Mouse (Mus musculus): ENCODE measurements around the gene Terb1. TPM values are rescaled to one million over a fixed set of nuclear protein-coding genes. Genes with fewer than 3 reads are reported as not detected.

Terb1 gene
- total RNA-seq, 2 experiments from 2014 or later = 0.57 to 0.80 TPM

DNA sequence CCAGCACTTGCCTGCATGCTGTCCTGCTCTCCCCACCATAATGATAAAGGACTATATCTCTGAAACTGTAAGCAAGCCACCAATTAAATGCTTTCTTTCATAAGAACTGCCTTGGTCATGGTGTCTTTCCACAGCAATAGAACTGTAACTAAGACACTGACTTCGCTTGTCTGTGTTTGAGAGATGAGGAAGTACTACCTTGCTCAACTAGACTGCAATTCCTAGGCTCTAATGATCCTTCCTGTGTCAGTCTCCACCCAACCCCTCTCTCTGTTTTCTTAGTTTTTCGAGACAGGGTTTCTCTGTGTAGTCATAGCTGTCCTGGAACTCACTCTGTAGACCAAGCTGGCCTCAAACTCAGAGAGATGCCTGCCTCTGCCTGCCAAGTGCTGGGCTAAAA lies 42.2 kb downstream of the Terb1 start:
- DNase-seq (ENCODE audit: extremely low spot score in 1 of 2, low spot score in 1 of 2) = no peak

GRCm38 (mm10) chr8:104452177-104452576 lies 57.5 kb downstream of the Terb1 start:
- DNase-seq (ENCODE audit: extremely low spot score in 1 of 2, low spot score in 1 of 2) = no peak

DNA sequence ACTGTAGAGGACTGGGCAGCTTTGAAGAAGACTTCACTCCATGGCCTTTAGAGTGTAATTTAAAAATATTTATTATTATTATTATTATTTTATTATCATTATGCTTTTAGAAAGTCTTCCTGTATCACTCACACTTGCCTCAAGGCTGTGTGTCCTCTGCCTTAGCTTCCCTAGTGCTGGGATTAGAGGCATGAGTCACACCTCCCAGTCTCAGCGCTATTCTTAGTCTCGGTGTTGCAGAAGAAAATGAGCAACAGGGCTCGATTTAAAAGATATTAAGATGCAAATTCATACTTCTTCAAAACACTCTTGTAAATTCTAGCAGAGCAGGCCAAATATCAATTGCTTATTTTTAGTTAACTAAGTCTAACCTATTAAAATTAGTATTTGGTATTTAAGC lies 60.9 kb downstream of the Terb1 start:
- no peak for DNase-seq (ENCODE audit: extremely low spot score in 1 of 2, low spot score in 1 of 2)

- DNase-seq (ENCODE audit: extremely low spot score in 1 of 2, low spot score in 1 of 2) = no peak
These were observed 63.7 kb downstream of the Terb1 start for GRCm38 (mm10) chr8:104446016-104446415.

DNA sequence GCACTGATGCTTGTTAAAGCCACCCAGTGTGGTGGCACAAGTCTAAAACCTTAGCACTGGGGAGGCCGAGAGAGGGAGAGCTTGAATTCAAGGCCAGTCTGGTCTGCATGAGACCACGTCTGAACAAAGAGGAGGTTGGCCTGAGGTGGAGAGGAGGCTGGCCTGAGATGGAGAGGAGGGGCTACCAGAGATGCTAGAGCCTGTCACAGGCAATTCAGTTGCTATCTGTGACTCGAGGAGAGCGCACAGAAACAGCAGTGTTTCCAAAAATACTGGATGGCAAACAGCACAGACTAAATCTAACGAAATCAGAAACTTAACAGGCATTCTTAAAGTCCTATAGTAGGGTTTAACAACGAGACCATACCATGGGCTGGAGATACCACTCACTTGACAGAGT lies 64.5 kb downstream of the Terb1 start:
- DNase-seq (ENCODE audit: extremely low spot score in 1 of 2, low spot score in 1 of 2) = no peak

- no peak for DNase-seq (ENCODE audit: extremely low spot score in 1 of 2, low spot score in 1 of 2)
These were observed 66.5 kb downstream of the Terb1 start for GRCm38 (mm10) chr8:104443125-104443679.

DNA sequence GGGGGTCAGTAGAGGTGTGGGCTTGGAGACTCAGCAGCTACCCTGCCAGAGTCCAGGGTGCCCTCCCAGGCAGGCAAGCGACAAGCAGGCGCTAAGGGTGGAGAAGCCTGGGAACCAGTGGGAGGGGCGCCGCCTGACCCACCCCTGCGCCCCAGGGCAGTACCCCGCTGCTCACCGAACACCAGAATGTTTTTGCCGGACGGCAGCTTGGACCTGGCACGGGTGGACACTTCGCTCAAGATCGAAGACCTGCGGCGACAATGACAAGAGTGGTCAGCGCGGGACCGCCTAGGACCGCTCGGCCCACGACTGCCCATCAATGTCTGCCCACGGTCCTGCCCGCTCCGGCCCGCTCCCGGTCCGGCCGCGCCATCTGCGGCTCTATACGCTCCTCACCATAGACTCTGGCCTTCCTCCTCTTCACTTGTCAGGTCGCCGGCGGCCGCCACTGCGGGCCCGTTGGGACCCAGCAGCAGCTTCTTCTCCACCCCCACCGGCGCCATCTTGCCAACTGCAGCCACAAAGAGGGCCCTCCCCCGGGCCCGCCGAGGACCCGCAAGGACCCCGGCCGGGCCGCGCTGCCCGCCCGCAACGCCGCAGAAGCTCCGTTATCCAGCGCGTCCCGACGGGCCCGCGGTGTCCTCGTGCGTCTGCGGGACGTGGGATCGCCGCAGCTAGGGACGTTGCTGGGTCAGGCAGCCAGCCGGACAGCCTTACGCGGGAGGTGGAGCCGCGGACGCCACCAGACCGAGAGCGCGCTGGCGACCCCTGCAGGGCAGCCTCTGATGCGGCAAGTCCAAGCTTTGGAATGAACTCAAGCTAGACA lies 67.2 kb downstream of the Terb1 start, which contains the start of gene Dync1li2:
Dync1li2 (minus strand) TSS at position 749 of the 826 bp plus-strand sequence.
- peak; percentile 95 to 97 for DNase-seq (ENCODE audit: extremely low spot score in 1 of 2, low spot score in 1 of 2)

DNA sequence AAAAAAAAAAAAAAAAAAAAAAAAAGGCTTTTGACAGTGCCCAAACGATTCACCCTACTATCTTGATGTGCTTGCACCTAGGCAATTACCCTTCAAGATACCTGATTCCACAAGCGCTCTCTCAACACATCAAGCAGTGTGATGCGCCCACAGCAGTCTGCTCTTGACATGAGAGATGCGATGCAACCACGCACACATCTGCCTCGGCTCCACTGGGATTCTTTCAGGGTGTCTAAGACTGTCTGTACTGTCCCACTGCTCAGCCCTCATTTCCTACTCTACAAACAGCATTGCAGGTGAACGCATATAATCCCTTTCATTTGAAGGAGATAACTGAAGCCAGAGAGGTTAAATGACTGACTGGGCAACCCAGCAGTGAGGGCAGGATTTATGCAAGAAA lies 68.1 kb downstream of the Terb1 start:
- no peak for DNase-seq (ENCODE audit: extremely low spot score in 1 of 2, low spot score in 1 of 2)

GRCm38 (mm10) chr8:104439461-104439860 lies 70.2 kb downstream of the Terb1 start:
- DNase-seq (ENCODE audit: extremely low spot score in 1 of 2, low spot score in 1 of 2) = no peak

- DNase-seq (ENCODE audit: extremely low spot score in 1 of 2, low spot score in 1 of 2) = no peak
These were observed 72.1 kb downstream of the Terb1 start for GRCm38 (mm10) chr8:104437494-104438135.

GRCm38 (mm10) chr8:104436591-104436990 lies 73.1 kb downstream of the Terb1 start:
- DNase-seq (ENCODE audit: extremely low spot score in 1 of 2, low spot score in 1 of 2) = no peak

GRCm38 (mm10) chr8:104436038-104436437 lies 73.7 kb downstream of the Terb1 start:
- peak; percentile 93 to 98 for DNase-seq (ENCODE audit: extremely low spot score in 1 of 2, low spot score in 1 of 2)

- no peak for DNase-seq (ENCODE audit: extremely low spot score in 1 of 2, low spot score in 1 of 2)
These were observed 74.8 kb downstream of the Terb1 start for GRCm38 (mm10) chr8:104434826-104435354.

DNA sequence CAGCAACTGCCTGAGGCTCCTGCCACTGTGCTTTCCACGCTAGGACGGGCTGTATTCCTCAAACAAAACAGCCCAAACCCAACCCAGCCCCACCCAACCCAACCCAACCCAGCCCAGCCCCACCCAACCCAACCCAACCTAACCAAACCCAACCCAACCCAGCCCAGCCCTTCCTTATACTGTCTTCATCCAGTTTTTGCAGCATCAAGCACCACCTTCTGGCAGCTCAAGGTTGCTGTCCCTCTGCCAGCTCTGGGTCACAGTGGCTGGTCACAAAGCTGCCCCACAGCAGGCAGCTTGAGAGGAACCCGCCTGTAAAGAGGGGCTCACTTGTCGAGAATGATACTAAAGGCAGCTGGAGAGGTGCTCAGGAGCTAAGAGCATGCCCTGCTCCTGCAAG lies 75.4 kb downstream of the Terb1 start:
- DNase-seq (ENCODE audit: extremely low spot score in 1 of 2, low spot score in 1 of 2) = no peak

DNA sequence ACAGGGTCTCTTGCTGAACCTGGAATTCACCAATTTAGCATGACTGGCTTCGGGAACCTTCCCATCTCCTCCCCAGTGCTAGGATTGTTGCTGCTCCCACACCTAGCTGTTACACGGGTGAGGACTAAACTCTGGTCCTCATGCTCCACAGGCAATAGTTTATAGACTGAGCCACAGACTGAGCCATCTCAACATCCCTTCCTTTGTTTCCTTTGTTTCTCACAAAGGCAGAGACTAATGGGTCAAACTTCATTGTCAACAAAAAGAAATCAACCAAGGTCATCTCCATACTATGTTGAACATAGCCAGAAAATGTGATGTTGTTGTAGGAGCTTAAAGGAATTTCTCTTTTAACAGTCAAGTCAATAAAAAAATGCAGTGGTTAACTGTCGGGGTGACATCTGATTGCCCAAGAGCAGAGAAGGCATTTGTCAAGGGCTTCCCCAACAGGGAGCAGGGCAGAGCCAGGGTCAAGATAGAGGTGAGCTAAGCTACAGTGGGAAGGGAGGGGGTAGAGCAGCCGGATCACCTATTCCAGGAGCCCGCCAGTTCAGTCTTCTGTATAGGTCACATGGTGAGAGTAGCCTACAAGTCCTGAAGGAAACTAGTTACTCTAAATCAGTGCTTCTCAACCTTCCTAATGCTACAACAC lies 76.4 kb downstream of the Terb1 start:
- DNase-seq (ENCODE audit: extremely low spot score in 1 of 2, low spot score in 1 of 2) = no peak

DNA sequence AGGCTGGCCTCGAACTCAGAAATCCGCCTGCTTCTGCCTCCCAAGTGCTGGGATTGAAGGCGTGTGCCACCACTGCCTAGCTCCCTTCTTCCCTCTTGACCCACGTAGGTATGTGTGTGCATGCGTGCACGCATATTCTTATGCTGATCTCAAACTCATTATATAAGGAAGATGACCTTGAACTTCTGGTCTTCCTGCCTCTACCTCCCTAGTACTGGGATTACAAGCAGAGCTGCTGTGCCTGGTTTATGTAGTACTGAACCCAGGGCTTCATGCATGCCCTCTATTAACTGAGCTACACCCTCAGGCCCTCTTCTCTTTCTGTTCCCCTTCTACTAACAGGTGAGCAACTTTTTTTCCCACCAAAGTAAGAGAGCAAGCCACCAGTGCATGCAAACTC lies 77.1 kb downstream of the Terb1 start:
- DNase-seq (ENCODE audit: extremely low spot score in 1 of 2, low spot score in 1 of 2) = no peak

DNA sequence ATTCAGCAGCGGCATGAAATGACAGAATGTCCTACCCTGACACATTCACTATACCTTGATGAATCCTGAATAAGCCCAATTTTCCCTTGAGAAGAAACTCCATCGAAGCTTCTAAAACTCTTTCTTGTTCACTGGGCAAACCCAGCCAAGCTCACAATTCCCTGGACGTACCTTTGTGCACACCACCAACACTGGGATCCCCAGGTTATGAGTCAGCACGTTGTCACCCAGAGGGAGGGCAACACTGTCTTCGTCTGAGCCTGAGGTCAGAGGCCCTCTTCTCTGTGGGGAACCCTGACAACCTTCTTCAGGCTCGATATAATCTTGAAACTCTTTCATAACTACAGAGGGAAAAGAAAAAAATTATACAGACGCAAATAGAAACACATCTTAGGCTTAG lies 79.5 kb downstream of the Terb1 start:
- DNase-seq (ENCODE audit: extremely low spot score in 1 of 2, low spot score in 1 of 2) = no peak

DNA sequence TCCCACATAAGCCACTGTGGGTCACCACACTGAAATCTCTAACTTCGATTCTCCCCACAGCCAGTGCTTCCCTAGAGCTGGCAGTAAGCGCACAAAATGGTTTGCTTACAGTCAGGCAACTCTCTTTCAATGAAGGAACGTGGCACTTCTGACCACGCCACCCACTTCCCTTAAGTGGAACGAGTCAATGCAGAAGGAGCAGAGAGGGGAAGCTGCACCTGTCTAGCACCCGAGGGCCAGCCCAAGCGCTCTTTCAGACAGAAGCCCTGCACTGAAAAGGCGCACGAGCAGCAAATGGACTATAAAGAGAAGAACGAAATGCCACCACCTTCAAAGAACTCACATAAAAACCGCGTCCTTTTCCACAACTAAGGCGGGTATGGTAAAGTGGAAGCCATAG lies 82.0 kb downstream of the Terb1 start:
- no peak for DNase-seq (ENCODE audit: extremely low spot score in 1 of 2, low spot score in 1 of 2)

- no peak for DNase-seq (ENCODE audit: extremely low spot score in 1 of 2, low spot score in 1 of 2)
These were observed 87.4 kb downstream of the Terb1 start for GRCm38 (mm10) chr8:104422313-104422712.

DNA sequence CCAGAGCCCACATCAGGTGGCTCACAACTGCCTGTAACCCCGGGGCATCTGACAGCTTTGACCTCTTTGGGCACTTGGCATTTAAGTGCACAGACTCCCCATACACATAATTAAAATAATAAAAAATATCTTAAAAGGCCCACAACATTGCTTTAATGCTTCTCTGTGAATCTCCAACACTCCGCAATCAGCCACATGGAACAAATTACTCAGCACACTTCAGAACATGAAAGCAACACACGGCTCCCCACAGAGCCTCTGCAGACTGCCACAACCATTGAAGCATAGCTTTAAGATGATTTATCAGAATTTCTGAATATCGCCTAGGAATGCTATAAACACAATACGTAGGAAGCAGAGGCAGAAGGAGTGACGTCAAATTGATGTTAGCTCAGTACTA lies 93.7 kb downstream of the Terb1 start:
- DNase-seq (ENCODE audit: extremely low spot score in 1 of 2, low spot score in 1 of 2) = no peak

DNA sequence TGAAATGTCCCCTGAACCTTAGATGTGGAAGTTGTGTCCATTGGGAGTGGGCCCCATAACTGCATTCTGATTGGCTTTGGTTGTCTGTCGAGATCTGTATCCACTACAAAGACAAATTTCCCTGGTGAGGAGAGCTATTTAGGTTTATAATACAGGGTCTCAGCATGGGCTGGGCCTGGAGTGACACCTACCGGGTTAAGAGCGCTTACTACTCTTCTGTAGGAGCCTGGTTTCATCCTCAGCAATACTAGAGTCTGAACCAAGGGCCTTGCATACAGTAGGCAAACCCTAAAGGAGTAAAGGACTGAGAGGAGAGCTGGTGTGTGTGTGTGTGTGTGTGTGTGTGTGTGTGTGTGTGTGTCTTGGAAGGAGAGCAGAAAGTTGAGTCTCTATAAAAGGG lies 95.5 kb downstream of the Terb1 start:
- DNase-seq (ENCODE audit: extremely low spot score in 1 of 2, low spot score in 1 of 2) = no peak

All from layer of hippocampus, postnatal 25 days (tissue).